Mouse (Mus musculus): ENCODE results near the gene Msrb1. TPM values are rescaled to one million over a fixed set of nuclear protein-coding genes. Genes with fewer than 3 reads are reported as not detected.
A peak's percentile ranks its signal among the peaks of the same experiment; 100 is the strongest.

The Msrb1 gene
- polyA plus RNA-seq, 1 experiment from 2014 or later = 23.6 TPM

GRCm38 (mm10) chr17:24751528-24751927 is 15.1 kb downstream of the Msrb1 start:
- 22% methylated on average over 4 of the region's 4 CpGs for WGBS
- no peak overlapping the region for H3K9ac ChIP-seq

GRCm38 (mm10) chr17:24752415-24753394 is 16.3 kb downstream of the Msrb1 start, which contains the start of gene Hs3st6:
Gene Hs3st6, plus strand, starts transcription at chr17:24752988.
- H3K4me3 ChIP-seq = peak within 1 kb of the TSS; percentile 56
- H3K27me3 ChIP-seq = peaks cover 63% of the 10 kb centered on the region
- 1% methylated on average over 78 of the region's 82 CpGs for WGBS
- peak; percentile 85 for ATAC-seq (ENCODE audit: insufficient number of reproducible peaks, insufficient read depth, low FRiP score, low TSS enrichment)
- peaks cover 17% of the 10 kb centered on the region for H3K4me1 ChIP-seq
- H3K9me3 ChIP-seq = no peaks in the 10 kb centered on the region
- H3K27ac ChIP-seq = no peak within 1 kb of the TSS
- H3K4me2 ChIP-seq (replicated peaks) = peak within 1 kb of the TSS; percentile 98
- H3K9ac ChIP-seq = peak within 1 kb of the TSS; percentile 31
- H3K36me3 ChIP-seq = no peaks in the 10 kb centered on the region

More at GRCm38 (mm10) chr17:24751528-24751927, 15.1 kb downstream of the Msrb1 start:
- no peaks in the 10 kb centered on the region for H3K9me3 ChIP-seq
- no peaks in the 10 kb centered on the region for H3K36me3 ChIP-seq
- H3K27ac ChIP-seq = no peak overlapping the region
- ATAC-seq (ENCODE audit: insufficient number of reproducible peaks, insufficient read depth, low FRiP score, low TSS enrichment) = no peak
- H3K4me1 ChIP-seq = peaks cover 27% of the 10 kb centered on the region
- peak overlapping the region; percentile 98; the same call in 1 of the 2 replicates for H3K4me2 ChIP-seq (replicated peaks)
- H3K4me3 ChIP-seq = 0 out of 2 replicates have a peak overlapping the region, but pooled peaks have one; percentile 56
- H3K27me3 ChIP-seq = peaks cover 63% of the 10 kb centered on the region

- 90% methylated on average over 1 of the region's 1 CpGs for WGBS
Measured at GRCm38 (mm10) chr17:24757394-24757793, 21.0 kb downstream of the Msrb1 start.

GRCm38 (mm10) chr17:24761121-24761520 is 24.7 kb downstream of the Msrb1 start:
- no peak for ATAC-seq (ENCODE audit: insufficient number of reproducible peaks, insufficient read depth, low FRiP score, low TSS enrichment)
- H3K4me1 ChIP-seq = peaks cover 36% of the 10 kb centered on the region
- H3K27ac ChIP-seq = no peak overlapping the region
- H3K36me3 ChIP-seq = no peaks in the 10 kb centered on the region
- no peaks in the 10 kb centered on the region for H3K9me3 ChIP-seq
- WGBS = 30% methylated on average over 5 of the region's 5 CpGs
- no peak overlapping the region for H3K4me3 ChIP-seq
- no peaks in the 10 kb centered on the region for H3K27me3 ChIP-seq
- no peak overlapping the region for H3K9ac ChIP-seq
- H3K4me2 ChIP-seq (replicated peaks) = no peak overlapping the region

More at GRCm38 (mm10) chr17:24757394-24757793, 21.0 kb downstream of the Msrb1 start:
- no peak overlapping the region for H3K4me2 ChIP-seq (replicated peaks)
- peaks cover 36% of the 10 kb centered on the region for H3K27me3 ChIP-seq
- ATAC-seq (ENCODE audit: insufficient number of reproducible peaks, insufficient read depth, low FRiP score, low TSS enrichment) = no peak
- peaks cover 27% of the 10 kb centered on the region for H3K4me1 ChIP-seq
- no peak overlapping the region for H3K9ac ChIP-seq
- H3K4me3 ChIP-seq = no peak overlapping the region
- no peaks in the 10 kb centered on the region for H3K9me3 ChIP-seq
- H3K36me3 ChIP-seq = no peaks in the 10 kb centered on the region
- no peak overlapping the region for H3K27ac ChIP-seq

- ATAC-seq (ENCODE audit: insufficient number of reproducible peaks, insufficient read depth, low FRiP score, low TSS enrichment) = peak; percentile 66
- Histone ChIP-seq H3K4me1 (peaks cover 53% of the 10 kb centered on the region), H3K27ac (peak overlapping the region; percentile 85), H3K27me3 (no peaks in the 10 kb centered on the region; the same call in 1 of the 2 replicates), H3K4me3 (no peak overlapping the region), H3K9me3 (no peaks in the 10 kb centered on the region), H3K9ac (no peak overlapping the region), H3K4me2 (replicated peaks) (0 out of 2 replicates have a peak overlapping the region, but pooled peaks have one; percentile 21), H3K36me3 (no peaks in the 10 kb centered on the region)
- 34% methylated on average over 21 of the region's 22 CpGs for WGBS
Measured at GRCm38 (mm10) chr17:24765016-24765905, 28.8 kb downstream of the Msrb1 start.

- no peak for ATAC-seq (ENCODE audit: insufficient number of reproducible peaks, insufficient read depth, low FRiP score, low TSS enrichment)
- Histone ChIP-seq H3K27ac (0 out of 2 replicates have a peak overlapping the region, but pooled peaks have one; percentile 23), H3K9ac (no peak overlapping the region), H3K4me1 (peaks cover 47% of the 10 kb centered on the region), H3K27me3 (no peaks in the 10 kb centered on the region; the same call in 1 of the 2 replicates), H3K9me3 (no peaks in the 10 kb centered on the region), H3K4me3 (no peak overlapping the region), H3K36me3 (no peaks in the 10 kb centered on the region), H3K4me2 (replicated peaks) (no peak overlapping the region)
- 25% methylated on average over 12 of the region's 12 CpGs for WGBS
Measured at GRCm38 (mm10) chr17:24766266-24766875, 29.9 kb downstream of the Msrb1 start.

- H3K27me3 ChIP-seq = no peaks in the 10 kb centered on the region; the same call in 1 of the 2 replicates
- H3K27ac ChIP-seq = no peak overlapping the region
Measured at GRCm38 (mm10) chr17:24769146-24769545, 32.7 kb downstream of the Msrb1 start.

GRCm38 (mm10) chr17:24773241-24773640 is 36.8 kb downstream of the Msrb1 start:
- peaks cover 8% of the 10 kb centered on the region for H3K4me1 ChIP-seq
- no peaks in the 10 kb centered on the region; the same call in 1 of the 2 replicates for H3K27me3 ChIP-seq
- no peak overlapping the region for H3K9ac ChIP-seq
- no peaks in the 10 kb centered on the region for H3K36me3 ChIP-seq
- H3K4me2 ChIP-seq (replicated peaks) = no peak overlapping the region
- no peak for ATAC-seq (ENCODE audit: insufficient number of reproducible peaks, insufficient read depth, low FRiP score, low TSS enrichment)
- H3K4me3 ChIP-seq = no peak overlapping the region
- no peaks in the 10 kb centered on the region for H3K9me3 ChIP-seq
- no peak overlapping the region for H3K27ac ChIP-seq
- 81% methylated on average over 5 of the region's 5 CpGs for WGBS

More at GRCm38 (mm10) chr17:24769146-24769545, 32.7 kb downstream of the Msrb1 start:
- H3K4me2 ChIP-seq (replicated peaks) = no peak overlapping the region
- H3K9me3 ChIP-seq = no peaks in the 10 kb centered on the region
- WGBS = 17% methylated on average over 3 of the region's 3 CpGs
- ATAC-seq (ENCODE audit: insufficient number of reproducible peaks, insufficient read depth, low FRiP score, low TSS enrichment) = no peak
- no peaks in the 10 kb centered on the region for H3K36me3 ChIP-seq
- H3K4me1 ChIP-seq = peaks cover 36% of the 10 kb centered on the region
- no peak overlapping the region for H3K9ac ChIP-seq
- no peak overlapping the region for H3K4me3 ChIP-seq

GRCm38 (mm10) chr17:24775173-24775572 is 38.7 kb downstream of the Msrb1 start:
- Histone ChIP-seq H3K36me3 (no peaks in the 10 kb centered on the region), H3K4me1 (no peaks in the 10 kb centered on the region; the same call in 1 of the 2 replicates), H3K9ac (no peak overlapping the region), H3K9me3 (no peaks in the 10 kb centered on the region), H3K4me2 (replicated peaks) (no peak overlapping the region), H3K4me3 (no peak overlapping the region), H3K27me3 (no peaks in the 10 kb centered on the region), H3K27ac (no peak overlapping the region)
- WGBS = 82% methylated on average over 8 of the region's 8 CpGs
- no peak for ATAC-seq (ENCODE audit: insufficient number of reproducible peaks, insufficient read depth, low FRiP score, low TSS enrichment)

- no peaks in the 10 kb centered on the region for H3K27me3 ChIP-seq
- no peaks in the 10 kb centered on the region for H3K36me3 ChIP-seq
- H3K9me3 ChIP-seq = no peaks in the 10 kb centered on the region
- no peak overlapping the region for H3K4me2 ChIP-seq (replicated peaks)
- WGBS = 55% methylated on average over 2 of the region's 2 CpGs
- ATAC-seq (ENCODE audit: insufficient number of reproducible peaks, insufficient read depth, low FRiP score, low TSS enrichment) = no peak
- H3K27ac ChIP-seq = no peak overlapping the region
- no peaks in the 10 kb centered on the region; the same call in 1 of the 2 replicates for H3K4me1 ChIP-seq
- H3K9ac ChIP-seq = no peak overlapping the region
- H3K4me3 ChIP-seq = no peak overlapping the region
Measured at GRCm38 (mm10) chr17:24777073-24777472, 40.6 kb downstream of the Msrb1 start.

GRCm38 (mm10) chr17:24780821-24781220 is 44.4 kb downstream of the Msrb1 start:
- Histone ChIP-seq H3K4me3 (no peak overlapping the region), H3K4me2 (replicated peaks) (no peak overlapping the region), H3K9ac (no peak overlapping the region), H3K27me3 (no peaks in the 10 kb centered on the region), H3K36me3 (no peaks in the 10 kb centered on the region), H3K9me3 (no peaks in the 10 kb centered on the region), H3K27ac (no peak overlapping the region), H3K4me1 (no peaks in the 10 kb centered on the region)
- WGBS = 85% methylated on average over 2 of the region's 2 CpGs
- ATAC-seq (ENCODE audit: insufficient number of reproducible peaks, insufficient read depth, low FRiP score, low TSS enrichment) = no peak
